Comparison of ENCODE assay signal across 8 mouse cellular contexts in the genomic region with DNA sequence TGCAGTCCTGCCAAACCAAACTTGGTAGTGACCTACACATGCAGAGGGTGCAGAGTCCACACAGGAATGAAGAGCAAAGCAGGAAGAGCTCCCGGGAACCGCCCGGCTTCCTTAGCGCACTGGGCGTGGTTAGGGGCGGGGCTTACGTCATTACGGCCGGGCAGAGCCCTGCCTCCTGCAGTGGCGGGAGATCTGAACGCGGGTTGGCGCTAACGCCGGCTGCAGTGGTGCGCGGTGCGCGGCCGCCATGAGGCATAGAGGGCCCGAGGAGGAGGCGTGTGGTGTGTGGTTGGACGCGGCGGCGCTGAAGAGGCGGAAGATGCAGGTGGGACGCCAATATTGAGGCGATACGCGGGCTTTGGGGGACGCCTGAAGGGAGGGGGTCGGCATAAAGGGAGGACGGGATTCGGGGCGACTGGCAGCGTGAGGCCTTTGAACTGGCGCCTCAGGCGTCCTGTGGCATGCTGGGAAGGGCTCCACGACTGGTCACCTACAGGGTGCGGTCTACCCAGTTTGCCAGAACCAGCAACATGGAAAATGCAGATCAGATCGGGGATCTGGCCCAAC. TPM values are rescaled to one million over a fixed set of nuclear protein-coding genes. Genes with fewer than 3 reads are reported as not detected.
DNase-seq lines count a peak whose midpoint lies in the region; ATAC-seq and TF ChIP-seq lines count a peak whose summit lies in the region.

A gene (plus strand): TSS at position 155 of the 567 bp plus-strand sequence.

- no peak for TF ChIP-seq CTCF in lung, adult 2 months (IDR thresholded peaks at IDR 0.05; ENCODE audit: insufficient read depth, low read length)

- peak; percentile 77 for ATAC-seq in cerebellum, adult (ENCODE audit: insufficient number of reproducible peaks, low FRiP score, low TSS enrichment)
- peak; percentile 97 for ATAC-seq in forebrain, embryonic 13.5 days
- peak; percentile 95 for ATAC-seq in neural tube, embryonic 15.5 days (ENCODE audit: low FRiP score)

- H3K27ac ChIP-seq in forebrain, embryonic 13.5 days: no peak within 1 kb of the TSS
- no peak within 1 kb of the TSS for H3K27ac ChIP-seq in neural tube, embryonic 15.5 days (replicated peaks)

- peak within 1 kb of the TSS; percentile 54 for H3K4me3 ChIP-seq in forebrain, embryonic 13.5 days
- peak within 1 kb of the TSS; percentile 52 for H3K4me3 ChIP-seq in lung, adult 2 months (replicated peaks; ENCODE audit: extremely low read depth, low read depth, low read length)
- peak within 1 kb of the TSS; percentile 53 for H3K4me3 ChIP-seq in neural tube, embryonic 15.5 days (replicated peaks)

- peak; percentile 64; the same call in 1 of the 2 replicates for TF ChIP-seq POLR2A in lung, adult 2 months (IDR thresholded peaks at IDR 0.05; ENCODE audit: borderline replicate concordance, extremely low read depth, low read depth, low read length)

- DNase-seq in ES-CJ7 (ENCODE audit: low read depth, low spot score): peak; percentile 88
- peak; percentile 91 to 95 for DNase-seq in heart, postnatal 14 days
- DNase-seq in large intestine, adult 2 months (ENCODE audit: low read depth, low spot score): peak; percentile 86
- DNase-seq in lung, adult 2 months: peak; percentile 83
- DNase-seq in testis, postnatal 10 days (ENCODE audit: low spot score): peak; percentile 99

- peaks cover 11% of the 10 kb centered on the region for H3K36me3 ChIP-seq in forebrain, embryonic 13.5 days (ENCODE audit: poor library complexity, severe bottlenecking)
- H3K36me3 ChIP-seq in neural tube, embryonic 15.5 days: peaks cover 18% of the 10 kb centered on the region

- no peaks in the 10 kb centered on the region for H3K9me3 ChIP-seq in forebrain, embryonic 13.5 days (replicated peaks)
- no peaks in the 10 kb centered on the region for H3K9me3 ChIP-seq in neural tube, embryonic 15.5 days (replicated peaks)

- peak within 1 kb of the TSS; percentile 89 for H3K4me2 ChIP-seq in forebrain, embryonic 13.5 days
- H3K4me2 ChIP-seq in neural tube, embryonic 15.5 days: peak within 1 kb of the TSS; percentile 98

- peak within 1 kb of the TSS; percentile 62 for H3K9ac ChIP-seq in forebrain, embryonic 13.5 days
- H3K9ac ChIP-seq in neural tube, embryonic 15.5 days (replicated peaks): peak within 1 kb of the TSS; percentile 43

- no peaks in the 10 kb centered on the region for H3K27me3 ChIP-seq in forebrain, embryonic 13.5 days
- no peaks in the 10 kb centered on the region for H3K27me3 ChIP-seq in neural tube, embryonic 15.5 days (replicated peaks)

- peaks cover 18% of the 10 kb centered on the region for H3K4me1 ChIP-seq in forebrain, embryonic 13.5 days
- H3K4me1 ChIP-seq in lung, adult 2 months (ENCODE audit: control insufficient read depth, insufficient read depth, low read length): peaks cover 4% of the 10 kb centered on the region
- H3K4me1 ChIP-seq in neural tube, embryonic 15.5 days: peaks cover 13% of the 10 kb centered on the region

- WGBS in forebrain, embryonic 13.5 days: under 1% methylated on average over 42 of the region's 42 CpGs
- WGBS in large intestine, adult 2 months: under 1% methylated on average over 42 of the region's 42 CpGs
- under 1% methylated on average over 42 of the region's 42 CpGs for WGBS in lung, adult 2 months
- WGBS in neural tube, embryonic 15.5 days: under 1% methylated on average over 42 of the region's 42 CpGs

- intact Hi-C loops in heart, postnatal 14 days (cut with DNase I): no loop called here

RNA-seq across cellular contexts. Expression of the gene that starts here (rescaled TPM):
- polyA plus RNA-seq in forebrain, embryonic 13.5 days (2015; fragmentation: Nextera tagmentation; extraction: Ambion mirVana): 10.6 and 11.9 TPM in 2 replicates
- under 1 TPM in 1 of 2 experiments, not detected in 1; 0.68 TPM for total RNA-seq in heart, postnatal 14 days (2021)
- polyA plus RNA-seq in large intestine, adult 2 months (2012; rRNA removed): 3.4 and 4.2 TPM in 2 replicates
- not detected in 2 replicates for polyA plus RNA-seq in lung, adult 2 months (2012; rRNA removed)
- 1.8 and 5.4 TPM in 2 replicates for polyA plus RNA-seq in neural tube, embryonic 15.5 days (2015; fragmentation: Nextera tagmentation; extraction: Ambion mirVana)

Comparison
In these comparisons a context has a peak if more than half of its experiments do, and no peak if none do; other contexts are left out.
1. Peak in DNase-seq in heart, postnatal 14 days; RNA of the gene not detected or under 1 TPM.
2. Peak in DNase-seq and H3K4me3 ChIP-seq in lung, adult 2 months; RNA of the gene not detected or under 1 TPM.